Mouse (Mus musculus) heart, adult 8-10 months (tissue): ENCODE data around the gene Rfx5. TPM values are rescaled to one million over a fixed set of nuclear protein-coding genes. Genes with fewer than 3 reads are reported as not detected.
A peak's percentile ranks its signal among the peaks of the same experiment; 100 is the strongest.

Source experiments
- DNase-seq: peaks from one replicate; pipeline ENCODE4 v3.0.0; 2022; ENCODE audit warnings: low spot score
- microRNA-seq: library from miRNA; unstranded; fragments of <30 nt; microRNA quantifications from one replicate; pipeline ENCODE4 v1.2.0, GENCODE M21; 2022
- total RNA-seq, 4 experiments: library from RNA; stranded (reverse); gene quantifications; 2 replicates each; pipeline ENCODE4 v1.2.4; 2022

The Rfx5 gene
- total RNA-seq, 4 experiments from 2014 or later: 5.8 to 14.5 (median 8.7) TPM

- no peak for DNase-seq
These were observed 35.4 kb downstream of the Rfx5 start for GRCm38 (mm10) chr3:94989159-94989761.

- peak; percentile 85 for DNase-seq
These were observed 43.1 kb downstream of the Rfx5 start for GRCm38 (mm10) chr3:94996946-94997345.

GRCm38 (mm10) chr3:95002569-95002968, 48.7 kb downstream of the Rfx5 start:
- no peak for DNase-seq

- no peak for DNase-seq
These were observed 49.4 kb downstream of the Rfx5 start for GRCm38 (mm10) chr3:95003273-95003672.

- DNase-seq: no peak
These were observed 51.8 kb downstream of the Rfx5 start for GRCm38 (mm10) chr3:95005651-95006050.

GRCm38 (mm10) chr3:95007706-95008105, 53.8 kb downstream of the Rfx5 start:
- no peak for DNase-seq

- no peak for DNase-seq
These were observed 56.5 kb downstream of the Rfx5 start for GRCm38 (mm10) chr3:95010396-95010795.

Small RNA genes lying within 50 kb of the gene (microRNA-seq; reads per million reads assigned to microRNA genes)
- 2.0 reads per million for gene Mir7013

Other genes with a start within 250 kb of the Rfx5 start
- under 1 TPM; 0.37 to 0.85 (median 0.54) TPM for gene Cgn, start 167.6 kb upstream of the Rfx5 start, total RNA-seq
- gene Pogz, start 116.5 kb upstream of the Rfx5 start, total RNA-seq: 10 to 100 TPM; 15.4 to 21.3 (median 18.7) TPM
- 100 to 1,000 TPM; 186 to 247 (median 204) TPM for gene Psmb4, start 67.1 kb upstream of the Rfx5 start, total RNA-seq
- gene Selenbp1, start 21.0 kb upstream of the Rfx5 start, total RNA-seq: 100 to 1,000 TPM; 118 to 153 (median 121) TPM
- 10 to 100 TPM; 26.4 to 29.4 (median 28.3) TPM for gene Pi4kb, start 20.7 kb downstream of the Rfx5 start, total RNA-seq
- gene Zfp687, start 61.4 kb downstream of the Rfx5 start, total RNA-seq: 10 to 100 TPM in 3 of 4 experiments, 1 to 10 TPM in 1; 10.0 to 16.2 (median 12.6) TPM
- 100 to 1,000 TPM; 124 to 149 (median 127) TPM for gene Psmd4, start 88.5 kb downstream of the Rfx5 start, total RNA-seq
- 10 to 100 TPM; 15.4 to 17.4 (median 16.5) TPM for gene Pip5k1a, start 152.9 kb downstream of the Rfx5 start, total RNA-seq
- 10 to 100 TPM; 27.9 to 35.3 (median 32.0) TPM for gene Vps72, start 156.9 kb downstream of the Rfx5 start, total RNA-seq
- gene Tmod4, start 170.4 kb downstream of the Rfx5 start, total RNA-seq: 10 to 100 TPM; 35.7 to 43.4 (median 39.0) TPM
- gene Scnm1, start 179.9 kb downstream of the Rfx5 start, total RNA-seq: 10 to 100 TPM; 29.0 to 39.4 (median 33.2) TPM
- gene Lysmd1, start 180.0 kb downstream of the Rfx5 start, total RNA-seq: 1 to 10 TPM; 4.8 to 5.4 (median 5.0) TPM
- gene Tnfaip8l2, start 188.3 kb downstream of the Rfx5 start, total RNA-seq: 1 to 10 TPM in 3 of 4 experiments, under 1 TPM in 1; 0.62 to 1.9 (median 1.5) TPM
- 1 to 10 TPM; 2.6 to 8.1 (median 5.5) TPM for gene Sema6c, start 206.4 kb downstream of the Rfx5 start, total RNA-seq